Mouse (Mus musculus) macrophage (primary cell): ENCODE data around the gene Tnfrsf17. TPM values are rescaled to one million over a fixed set of nuclear protein-coding genes. Genes with fewer than 3 reads are reported as not detected.
"Not testable (repeated sequence)": the region's sequence is repeated elsewhere in the genome, so short reads cannot be mapped to it uniquely, and the experiment has no call there.

ENCODE experiments used
- H3K27ac ChIP-seq: fragments of 350-480 bp; formaldehyde crosslinking; 2 replicates; pipeline ENCODE4 v1.9.0; 2021
- H3K36me3 ChIP-seq: fragments of 350-480 bp; formaldehyde crosslinking; 2 replicates; pipeline ENCODE4 v1.9.0; 2021; ENCODE audit errors: inconsistent target
- H3K4me3 ChIP-seq: fragments of 350-480 bp; formaldehyde crosslinking; 2 replicates; pipeline ENCODE4 v1.9.0; 2021; ENCODE audit errors: inconsistent target
- H3K79me2 ChIP-seq: fragments of 350-480 bp; formaldehyde crosslinking; 2 replicates; pipeline ENCODE4 v1.9.0; 2021; ENCODE audit errors: inconsistent target
- WGBS: methylation state at CpG from one replicate; pipeline ENCODE4 v1.1.7; 2026; ENCODE audit warnings: inconsistent platforms; ENCODE audit not compliant: missing documents; 5-methylcytosine and 5-hydroxymethylcytosine counted together
- polyA plus RNA-seq: library from polyadenylated mRNA; stranded (reverse); fragments of 250-400 nt; gene quantifications from 3 replicates; pipeline ENCODE4 v1.2.4, GENCODE M21; 2018; ENCODE audit warnings: inconsistent platforms

Gene Tnfrsf17
- polyA plus RNA-seq, 1 experiment from 2014 or later = not detected

DNA sequence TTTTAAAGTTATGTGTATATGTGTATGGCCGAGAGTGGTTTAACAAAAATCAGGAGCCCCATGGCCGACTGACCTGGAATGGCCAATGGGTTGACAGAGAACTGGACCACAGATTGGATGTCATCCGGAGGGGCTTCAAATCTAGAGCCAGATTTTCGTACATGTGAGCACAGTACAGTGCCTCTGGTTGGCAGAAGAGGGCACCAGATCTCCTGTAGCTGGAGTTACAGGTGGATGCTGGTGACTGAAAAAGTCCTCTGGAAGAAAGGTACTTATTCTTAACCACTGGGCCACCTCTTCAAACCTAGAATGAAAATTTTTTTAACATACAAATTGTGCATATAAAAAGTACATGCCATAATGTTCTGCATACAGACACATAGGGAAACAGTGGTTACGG is 3.1 kb downstream of the Tnfrsf17 start:
- H3K27ac ChIP-seq = peak overlapping the region; percentile 51
- WGBS = 84% methylated on average over 5 of the region's 5 CpGs
- no peak overlapping the region for H3K4me3 ChIP-seq
- no peaks in the 10 kb centered on the region for H3K79me2 ChIP-seq
- no peaks in the 10 kb centered on the region for H3K36me3 ChIP-seq

- Histone ChIP-seq H3K4me3 (no peak overlapping the region), H3K79me2 (no peaks in the 10 kb centered on the region), H3K27ac (peak overlapping the region; percentile 51), H3K36me3 (no peaks in the 10 kb centered on the region)
- WGBS = 7% methylated on average over 6 of the region's 6 CpGs
Observed at GRCm38 (mm10) chr16:11317324-11317723, 3.7 kb downstream of the Tnfrsf17 start.

DNA sequence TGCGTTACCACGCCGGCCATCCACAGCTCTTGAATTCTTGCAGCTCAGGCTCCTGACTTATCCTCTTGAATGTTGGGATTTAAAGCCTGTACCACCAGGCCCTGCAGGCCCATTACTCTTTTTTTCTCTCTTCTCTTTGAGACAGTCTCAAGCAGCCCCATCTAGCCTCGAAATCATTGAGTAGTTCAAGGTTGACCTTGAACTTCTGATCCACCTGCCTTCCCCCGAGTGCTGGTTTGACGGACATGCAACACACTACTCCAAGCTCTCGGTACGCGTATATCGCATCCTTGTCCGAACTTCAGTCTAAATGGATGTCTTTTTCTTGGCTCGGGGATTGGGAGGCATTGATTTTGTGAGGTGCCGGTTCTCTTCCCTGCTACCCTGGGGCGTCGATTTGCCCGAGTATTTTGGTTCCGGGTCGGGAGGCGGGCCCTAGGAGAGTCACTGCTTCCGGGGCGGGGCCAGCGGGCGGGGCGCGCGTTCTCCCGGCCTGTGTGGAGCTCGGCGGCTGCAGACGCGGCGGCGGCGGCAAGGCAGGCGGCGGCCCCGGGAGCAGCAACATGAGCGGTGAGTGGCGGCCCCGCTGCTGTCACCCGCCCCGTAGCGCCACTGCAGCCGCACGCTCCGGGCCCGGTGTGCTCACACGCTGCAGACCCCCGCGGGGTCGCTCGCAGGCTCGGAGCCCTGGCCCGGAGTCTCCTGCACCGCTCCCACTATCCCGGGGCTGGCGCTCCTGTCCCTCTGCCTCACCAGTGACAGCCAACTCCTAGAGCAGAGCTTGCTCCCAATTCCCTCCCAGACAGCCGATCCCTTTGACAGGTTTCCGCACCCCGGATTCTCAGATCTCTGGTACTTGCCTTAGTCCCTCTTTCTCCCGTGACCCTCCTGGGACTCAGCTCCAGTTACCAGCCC is 9.1 kb downstream of the Tnfrsf17 start, which contains the start of gene Snx29:
Gene Snx29 (plus strand): TSS at position 500 of the 915 bp plus-strand sequence.
- H3K36me3 ChIP-seq = no peaks in the 10 kb centered on the region
- 5% methylated on average over 59 of the region's 61 CpGs for whole genome bisulfite sequencing
- H3K4me3 ChIP-seq = peak within 1 kb of the TSS; percentile 92
- peak within 1 kb of the TSS; percentile 84 for H3K27ac ChIP-seq
- H3K79me2 ChIP-seq = peaks cover 48% of the 10 kb centered on the region

- WGBS = 13% methylated on average over 17 of the region's 17 CpGs
- Histone ChIP-seq H3K79me2 (peaks cover 56% of the 10 kb centered on the region), H3K27ac (peak overlapping the region; percentile 84), H3K4me3 (peak overlapping the region; percentile 92), H3K36me3 (no peaks in the 10 kb centered on the region)
Observed at GRCm38 (mm10) chr16:11323324-11324051, 9.9 kb downstream of the Tnfrsf17 start.

DNA sequence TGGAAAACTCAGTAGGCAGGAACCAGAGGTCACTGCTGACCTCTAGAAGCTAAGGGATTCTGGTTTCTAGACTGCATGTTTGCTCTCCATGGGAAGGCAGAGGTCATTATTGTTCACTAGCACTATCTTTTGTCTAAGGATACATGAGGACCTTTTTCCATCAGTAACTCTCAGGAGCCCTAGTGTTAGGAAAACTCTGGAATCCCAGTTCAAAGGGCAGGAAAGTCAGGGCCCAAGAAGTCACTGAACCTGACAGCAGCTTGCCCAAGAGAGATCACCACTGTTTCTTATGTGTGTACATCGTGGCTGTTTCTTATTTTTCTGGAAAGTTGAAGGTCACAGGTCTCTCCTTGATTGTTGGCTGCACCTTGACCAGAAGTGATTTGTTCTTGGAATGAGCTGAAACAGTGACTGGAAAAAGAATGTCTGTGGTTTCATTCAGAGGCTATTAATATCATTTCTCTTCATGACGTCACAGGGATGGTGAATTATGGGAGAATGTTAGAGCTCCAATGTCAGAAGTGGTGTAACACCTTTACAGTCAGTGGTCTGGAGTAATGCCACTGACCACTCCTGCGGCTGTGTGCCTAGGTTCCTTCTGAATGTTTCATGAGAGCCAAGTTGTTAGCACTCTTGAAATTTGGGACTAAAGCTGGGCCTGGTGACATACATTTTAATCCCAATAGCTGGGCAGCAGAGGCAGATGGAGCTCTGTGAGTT is 16.6 kb downstream of the Tnfrsf17 start:
- 65% methylated on average over 3 of the region's 3 CpGs for WGBS
- H3K79me2 ChIP-seq = peaks cover 80% of the 10 kb centered on the region
- H3K27ac ChIP-seq = no peak overlapping the region
- H3K4me3 ChIP-seq = no peak overlapping the region
- peaks cover 7% of the 10 kb centered on the region; the same call in 1 of the 2 replicates for H3K36me3 ChIP-seq

DNA sequence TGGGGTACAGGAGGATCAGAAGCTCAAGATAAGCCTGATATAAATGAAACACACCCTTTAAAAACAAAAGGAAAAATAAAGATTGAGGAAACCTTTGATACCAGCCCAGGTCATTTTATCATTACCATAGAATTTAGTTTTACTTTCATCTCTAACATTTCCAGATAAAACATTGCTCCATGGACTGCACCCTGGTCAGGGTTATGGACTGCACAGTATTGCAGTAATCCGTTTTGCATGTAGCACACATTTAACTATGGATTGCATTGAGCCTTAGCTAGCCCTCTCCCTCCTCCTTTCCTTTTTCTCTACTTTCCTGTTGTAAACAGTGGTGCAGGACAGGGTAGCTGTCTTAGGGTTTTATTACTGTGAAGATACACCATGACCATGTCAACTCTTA is 17.4 kb downstream of the Tnfrsf17 start:
- WGBS = 88% methylated on average over 1 of the region's 1 CpGs
- peaks cover 72% of the 10 kb centered on the region for H3K79me2 ChIP-seq

DNA sequence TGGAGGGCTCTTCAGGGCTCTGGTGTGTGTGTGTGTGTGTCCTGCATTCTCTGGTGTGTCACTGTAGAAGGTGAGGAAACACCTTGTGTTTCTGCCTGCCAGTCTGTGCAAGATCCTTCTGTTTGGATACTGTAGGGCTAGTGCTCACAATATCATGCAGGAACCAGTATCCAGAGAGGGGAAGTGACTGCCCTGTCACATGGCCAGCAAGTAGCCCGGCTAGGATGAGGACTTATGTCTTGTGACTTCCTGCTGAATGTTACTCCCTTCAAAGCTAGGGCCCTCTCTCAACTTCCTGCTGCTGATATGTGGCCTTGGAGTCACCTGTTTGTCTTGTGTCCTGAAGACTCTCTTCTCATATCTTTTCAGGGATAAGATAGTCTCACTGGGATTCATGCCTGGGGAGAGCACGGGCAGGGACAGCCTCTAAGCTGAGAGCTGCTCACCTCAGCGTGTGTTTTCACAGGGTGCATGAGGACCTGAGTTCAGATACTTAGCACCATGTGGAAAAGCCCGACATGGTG is 29.7 kb downstream of the Tnfrsf17 start:
- no peaks in the 10 kb centered on the region for H3K36me3 ChIP-seq
- H3K4me3 ChIP-seq = no peak overlapping the region
- peak overlapping the region; percentile 99 for H3K27ac ChIP-seq
- peaks cover 37% of the 10 kb centered on the region; the same call in 1 of the 2 replicates for H3K79me2 ChIP-seq
- WGBS = 60% methylated on average over 4 of the region's 4 CpGs

More for the DNA sequence above, 17.4 kb downstream of the Tnfrsf17 start:
- Histone ChIP-seq H3K36me3 (peaks cover 7% of the 10 kb centered on the region; the same call in 1 of the 2 replicates), H3K27ac (no peak overlapping the region), H3K4me3 (no peak overlapping the region)

DNA sequence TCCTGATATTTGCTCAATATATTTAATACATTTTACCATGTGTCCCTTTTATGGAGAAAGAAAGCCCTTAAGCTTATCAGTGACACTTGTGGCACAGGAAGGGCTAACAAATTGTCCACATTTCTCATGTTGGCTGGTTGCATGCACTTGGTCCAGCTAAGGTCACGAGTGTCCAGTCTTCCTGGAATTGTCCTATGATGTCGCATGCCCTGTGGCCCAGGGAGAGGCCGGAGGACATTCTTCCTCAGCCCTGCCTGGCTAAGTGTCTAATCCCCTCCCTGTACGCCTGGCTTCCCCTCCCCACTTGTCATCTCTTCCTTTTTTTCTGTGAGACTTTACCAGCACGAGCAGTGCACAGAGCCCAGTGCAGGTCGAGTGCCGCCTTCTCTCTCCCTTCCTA is 38.3 kb downstream of the Tnfrsf17 start:
- 71% methylated on average over 7 of the region's 7 CpGs for WGBS
- Histone ChIP-seq H3K79me2 (no peaks in the 10 kb centered on the region), H3K36me3 (peaks cover 30% of the 10 kb centered on the region; the same call in 1 of the 2 replicates), H3K27ac (no peak overlapping the region), H3K4me3 (no peak overlapping the region)

GRCm38 (mm10) chr16:11359173-11359572 is 45.6 kb downstream of the Tnfrsf17 start:
- Histone ChIP-seq H3K27ac (no peak overlapping the region), H3K4me3 (no peak overlapping the region), H3K79me2 (no peaks in the 10 kb centered on the region), H3K36me3 (peaks cover 30% of the 10 kb centered on the region)
- 98% methylated on average over 5 of the region's 5 CpGs for WGBS

DNA sequence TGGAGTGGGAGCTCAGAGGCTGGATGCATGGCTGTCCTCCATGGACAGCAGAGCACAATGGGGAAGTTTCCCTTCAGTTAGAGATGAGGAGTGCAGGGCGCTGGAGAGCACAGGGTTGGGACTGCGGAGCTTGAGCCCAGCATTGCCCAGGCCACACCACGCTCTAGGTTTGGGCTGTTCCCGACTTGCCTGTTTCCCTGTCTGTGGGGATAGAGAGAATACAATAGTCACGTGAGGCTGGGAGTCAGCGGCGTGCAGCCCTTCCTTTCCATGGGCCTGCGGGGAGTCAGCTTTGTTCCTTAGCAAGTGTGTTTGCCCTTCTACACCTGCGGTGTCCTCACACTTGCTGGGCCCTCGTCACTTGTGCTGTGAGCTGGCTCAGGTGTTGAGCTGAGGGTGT is 46.3 kb downstream of the Tnfrsf17 start:
- no peak overlapping the region for H3K4me3 ChIP-seq
- no peaks in the 10 kb centered on the region for H3K79me2 ChIP-seq
- no peak overlapping the region for H3K27ac ChIP-seq
- H3K36me3 ChIP-seq = peaks cover 25% of the 10 kb centered on the region
- 100% methylated on average over 5 of the region's 10 CpGs for WGBS

DNA sequence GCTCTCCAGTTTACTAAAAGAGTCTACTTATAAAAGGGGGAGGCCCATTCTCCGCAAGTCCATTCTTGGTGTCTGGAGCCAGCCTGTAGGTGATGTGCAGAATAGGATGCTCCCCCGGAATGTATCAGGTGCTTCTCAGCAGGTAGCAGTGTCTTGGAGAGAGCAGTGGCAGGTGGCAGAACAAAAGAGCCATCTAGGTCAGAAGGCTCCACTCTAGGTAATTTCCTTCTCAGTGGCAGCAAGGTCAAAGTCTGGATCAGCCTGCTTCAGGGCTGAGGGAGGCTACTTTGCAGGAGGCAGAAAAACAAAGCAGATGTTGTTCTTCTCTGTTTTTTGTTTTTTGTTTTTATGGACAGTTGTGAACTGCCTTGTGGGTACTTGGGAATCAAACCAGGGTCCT is 47.0 kb downstream of the Tnfrsf17 start:
- WGBS = 100% methylated on average over 1 of the region's 2 CpGs
- H3K36me3 ChIP-seq = peaks cover 20% of the 10 kb centered on the region
- not testable (repeated sequence) for H3K4me3 ChIP-seq, H3K27ac ChIP-seq, H3K79me2 ChIP-seq

DNA sequence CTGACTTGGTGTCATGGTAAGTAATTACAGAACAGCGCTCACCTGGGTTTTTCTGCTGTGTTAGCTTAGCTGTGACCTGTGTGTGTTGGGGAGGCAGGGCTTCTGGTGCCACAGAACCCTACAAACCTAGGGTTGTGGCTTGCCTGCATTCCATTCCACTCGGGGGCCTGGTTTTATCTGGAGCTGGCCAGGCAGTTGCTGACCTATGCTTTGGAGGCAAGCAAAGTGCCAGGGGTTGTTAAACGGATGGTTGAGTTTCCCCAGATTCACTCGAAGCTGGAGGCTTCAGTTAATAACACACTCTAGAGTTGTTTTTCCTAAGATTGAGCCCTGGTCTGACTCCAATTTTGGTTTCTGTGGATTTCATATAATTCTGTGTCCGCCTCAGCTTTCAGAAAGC is 52.0 kb downstream of the Tnfrsf17 start:
- Histone ChIP-seq H3K4me3 (no peak overlapping the region), H3K79me2 (no peaks in the 10 kb centered on the region), H3K36me3 (peaks cover 33% of the 10 kb centered on the region; the same call in 1 of the 2 replicates), H3K27ac (no peak overlapping the region)
- 90% methylated on average over 4 of the region's 5 CpGs for WGBS

GRCm38 (mm10) chr16:11366851-11367250 is 53.2 kb downstream of the Tnfrsf17 start:
- Histone ChIP-seq H3K36me3 (peaks cover 33% of the 10 kb centered on the region; the same call in 1 of the 2 replicates), H3K79me2 (no peaks in the 10 kb centered on the region), H3K27ac (no peak overlapping the region), H3K4me3 (no peak overlapping the region)
- 100% methylated on average over 1 of the region's 1 CpGs for WGBS

- H3K79me2 ChIP-seq = no peaks in the 10 kb centered on the region
- H3K27ac ChIP-seq = no peak overlapping the region
- H3K4me3 ChIP-seq = no peak overlapping the region
- peaks cover 40% of the 10 kb centered on the region; the same call in 1 of the 2 replicates for H3K36me3 ChIP-seq
- 92% methylated on average over 3 of the region's 3 CpGs for WGBS
Observed at GRCm38 (mm10) chr16:11368412-11368811, 54.8 kb downstream of the Tnfrsf17 start.
